Mouse (Mus musculus) CD8-positive naive resting alpha-beta T cell, adult 2 months (primary cell): ENCODE data around the gene Perm1.

Experiments
- DNase-seq, 2 experiments: peaks; one replicate each; pipeline ENCODE4 v3.0.0; 2022; ENCODE audit warnings: low read depth in 2 of 2, low spot score in 2 of 2

The Perm1 gene

DNA sequence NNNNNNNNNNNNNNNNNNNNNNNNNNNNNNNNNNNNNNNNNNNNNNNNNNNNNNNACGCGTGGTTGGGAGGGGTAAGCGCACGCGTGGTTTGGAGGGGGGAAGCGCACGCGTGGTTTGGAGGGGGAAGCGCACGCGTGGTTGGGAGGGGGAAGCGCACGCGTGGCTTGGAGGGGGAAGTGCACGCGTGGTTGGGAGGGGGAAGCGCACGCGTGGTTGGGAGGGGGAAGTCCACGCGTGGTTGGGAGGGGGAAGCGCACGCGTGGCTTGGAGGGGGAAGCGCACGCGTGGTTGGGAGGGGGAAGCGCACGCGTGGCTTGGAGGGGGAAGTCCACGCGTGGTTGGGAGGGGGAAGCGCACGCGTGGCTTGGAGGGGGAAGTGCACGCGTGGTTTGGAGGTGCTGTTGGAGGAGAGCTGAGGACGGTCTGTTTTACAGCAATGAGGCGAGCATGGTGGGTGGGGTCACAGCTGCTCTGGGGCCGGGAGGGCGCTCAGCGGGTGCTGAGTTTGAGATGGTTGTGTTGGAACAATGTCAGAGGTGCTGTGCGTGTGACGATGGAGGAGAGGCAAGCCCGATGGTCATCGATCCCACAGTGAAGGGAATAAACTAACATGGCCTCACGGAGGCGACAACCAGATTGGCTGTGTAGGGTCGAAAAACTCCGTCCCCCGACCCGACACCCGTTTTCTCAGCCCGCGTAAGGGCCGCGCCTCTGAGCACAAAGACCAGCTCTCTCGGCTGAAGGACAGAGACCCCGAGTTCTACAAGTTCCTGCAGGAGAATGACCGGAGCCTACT is 21.2 kb downstream of the Perm1 start:
- no peak for DNase-seq

DNA sequence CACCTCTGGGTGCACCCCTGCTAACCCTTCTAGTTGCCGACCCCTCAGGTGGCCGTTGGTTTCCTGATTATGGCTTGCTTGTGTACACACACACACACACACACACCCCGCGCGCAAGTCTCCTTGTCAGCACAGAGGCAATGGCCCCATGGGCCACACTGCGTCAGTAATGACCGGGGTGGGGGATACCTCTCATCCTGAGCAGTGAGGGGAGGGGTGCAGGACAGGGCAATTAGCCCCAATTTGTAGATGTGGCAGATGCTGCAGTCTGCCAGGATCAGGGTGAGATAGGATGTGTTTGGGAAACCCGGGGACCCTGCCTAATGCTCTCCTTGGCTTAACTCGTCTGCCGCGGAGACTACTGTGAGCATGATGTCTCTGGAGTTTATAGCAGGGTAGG is 33.9 kb downstream of the Perm1 start:
- no peak for DNase-seq

DNA sequence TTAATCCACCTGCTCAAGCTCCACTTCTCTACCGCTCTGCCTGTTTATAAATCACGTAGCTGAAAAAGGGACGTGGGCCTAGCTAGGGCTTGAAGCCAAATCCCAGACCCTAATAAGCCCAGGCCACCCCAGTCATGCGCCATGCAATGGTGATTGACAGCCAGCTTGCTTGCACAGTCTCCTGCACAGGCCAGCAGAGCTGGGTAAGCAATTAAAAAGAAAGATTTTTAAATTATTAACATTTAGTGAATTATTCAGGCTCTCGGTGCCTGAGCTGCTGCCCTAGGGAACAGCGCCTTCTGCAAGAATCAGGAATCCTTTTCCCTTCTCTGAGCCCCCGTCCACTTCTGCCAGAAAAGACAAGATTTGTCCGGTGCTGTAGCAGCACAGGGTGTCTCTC is 35.4 kb downstream of the Perm1 start:
- no peak for DNase-seq

DNA sequence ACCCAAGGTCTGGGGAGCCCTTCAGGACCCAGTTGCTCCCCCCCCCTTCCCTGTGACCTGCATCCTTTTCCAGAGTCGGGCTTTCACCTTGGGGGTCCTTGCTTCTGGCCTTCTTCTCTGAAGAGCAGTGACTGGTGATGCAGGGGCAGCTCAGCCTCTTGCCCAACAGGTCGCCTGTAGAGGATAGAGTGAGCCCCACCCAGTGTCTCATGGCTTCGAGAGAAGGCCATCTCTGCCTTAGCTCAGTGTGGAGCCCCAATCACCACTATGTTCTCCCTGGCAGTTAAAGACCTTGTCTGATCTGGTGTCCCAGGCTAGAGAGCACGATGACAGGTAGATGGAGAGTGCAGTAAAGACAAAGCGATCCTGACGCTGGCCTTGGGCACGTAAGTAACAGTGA is 36.5 kb downstream of the Perm1 start:
- no peak for DNase-seq

DNA sequence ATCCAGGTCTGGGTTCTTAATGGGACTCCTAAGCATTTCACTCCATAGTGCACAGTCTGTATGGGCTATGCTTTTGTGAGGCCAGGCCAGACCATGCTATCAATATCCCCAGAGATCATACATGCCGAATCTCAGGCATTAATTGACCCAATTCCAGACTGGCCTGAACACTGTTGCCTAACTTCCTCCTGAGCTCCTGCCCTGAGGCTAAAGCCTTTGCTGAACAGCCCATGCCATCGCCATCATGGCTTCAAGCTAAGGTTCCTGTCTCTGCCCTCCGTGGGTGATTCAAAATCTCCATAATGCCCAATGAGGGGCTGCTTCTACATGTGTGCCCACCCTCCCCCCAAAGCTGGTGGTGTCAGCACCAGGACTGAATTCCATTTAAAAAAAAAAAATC is 37.0 kb downstream of the Perm1 start:
- DNase-seq: no peak

DNA sequence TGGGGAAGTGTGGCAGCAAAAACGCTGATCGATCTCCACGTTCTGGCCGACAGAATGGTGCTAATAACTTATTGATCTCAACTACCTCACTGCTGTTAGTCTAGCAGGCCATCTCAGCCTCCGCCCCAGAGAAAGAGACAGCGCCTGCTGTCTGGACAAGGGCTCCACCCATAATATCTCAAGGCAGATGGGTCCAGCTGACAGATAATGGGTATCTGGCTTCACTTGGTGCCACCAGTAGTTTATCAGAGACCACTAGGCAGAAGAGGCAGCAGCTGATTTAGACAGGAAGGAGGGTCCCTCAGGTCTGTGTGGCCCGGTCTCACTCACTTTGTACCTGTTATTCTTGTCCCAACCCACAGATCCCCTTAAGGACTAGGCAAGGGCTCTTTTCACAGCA is 37.4 kb downstream of the Perm1 start:
- DNase-seq: no peak

DNA sequence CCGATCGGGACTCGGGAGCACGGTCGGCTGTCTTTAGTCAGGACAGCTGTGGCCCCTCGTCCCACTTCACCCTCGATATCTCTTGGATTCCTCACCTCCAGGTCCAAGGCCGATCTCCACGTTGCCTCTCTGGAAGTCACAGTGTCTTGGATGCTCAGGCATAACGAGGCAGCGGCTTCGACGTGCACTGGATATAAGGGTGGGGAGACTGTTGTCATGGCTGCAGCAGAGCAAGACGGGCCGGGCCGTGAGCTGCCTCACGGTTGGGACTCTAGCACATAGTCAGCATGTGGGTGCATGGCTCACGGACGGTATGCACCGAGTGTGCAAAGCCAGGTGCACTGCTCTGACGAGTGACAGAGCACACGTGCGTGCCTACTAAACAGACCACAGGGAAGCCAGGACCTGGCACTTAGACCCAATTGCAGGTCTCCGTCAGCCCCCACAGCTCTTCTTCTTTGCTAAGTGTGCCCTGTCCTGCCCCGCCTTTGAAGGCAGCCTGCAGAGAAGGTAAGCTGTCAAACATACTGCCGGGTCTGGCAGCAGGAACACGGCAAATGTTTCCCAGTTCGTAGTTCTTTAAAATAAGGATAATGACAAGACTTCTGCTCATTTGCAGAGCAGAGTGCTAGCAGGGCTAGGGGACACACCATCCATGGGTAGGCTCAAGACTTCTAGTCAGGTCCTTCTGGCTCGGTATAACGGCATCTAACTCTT is 38.9 kb downstream of the Perm1 start:
- DNase-seq: no peak

DNA sequence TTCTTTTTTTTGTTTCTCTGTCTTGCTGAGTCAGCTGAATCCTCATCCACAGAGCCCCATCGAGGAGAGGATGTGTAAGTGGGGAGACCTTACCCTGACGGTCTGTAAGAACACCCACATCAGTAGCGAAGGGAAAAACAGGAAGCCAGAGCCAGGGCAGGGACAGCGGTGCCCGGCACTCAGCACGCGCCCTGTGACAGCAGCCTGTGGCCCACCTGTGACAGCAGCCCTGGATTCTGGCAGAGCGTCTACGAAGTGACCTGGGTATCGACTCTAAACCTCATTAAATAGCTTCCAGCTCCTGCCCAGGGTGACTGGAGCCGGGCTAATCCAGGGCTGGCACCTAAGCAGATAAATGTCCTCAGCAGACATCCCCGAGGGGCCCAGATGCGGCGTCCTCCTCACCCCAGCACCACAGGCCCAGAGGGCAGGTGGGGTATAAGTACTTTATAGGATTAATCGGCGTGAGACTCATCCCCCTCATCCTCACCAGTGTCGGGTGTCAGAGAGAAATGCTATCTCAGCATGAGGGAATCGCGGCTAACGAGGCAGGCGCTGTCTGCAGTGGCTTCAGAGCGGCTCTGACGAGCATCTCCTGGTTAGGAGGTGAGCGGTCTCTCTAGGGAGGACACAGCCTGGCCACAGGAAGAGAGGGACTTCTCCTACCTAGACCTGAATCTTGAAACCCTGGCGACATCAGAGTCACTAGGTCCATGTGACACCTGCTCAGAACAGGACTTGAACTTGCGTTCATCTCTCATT is 39.6 kb downstream of the Perm1 start, which contains the start of gene Samd11:
TSS of gene Samd11 (minus strand) at position 580 of the 762 bp plus-strand sequence.
- DNase-seq: no peak
